Mouse (Mus musculus): Measurements from ENCODE around the gene 1700025G04Rik.

Gene 1700025G04Rik

DNA sequence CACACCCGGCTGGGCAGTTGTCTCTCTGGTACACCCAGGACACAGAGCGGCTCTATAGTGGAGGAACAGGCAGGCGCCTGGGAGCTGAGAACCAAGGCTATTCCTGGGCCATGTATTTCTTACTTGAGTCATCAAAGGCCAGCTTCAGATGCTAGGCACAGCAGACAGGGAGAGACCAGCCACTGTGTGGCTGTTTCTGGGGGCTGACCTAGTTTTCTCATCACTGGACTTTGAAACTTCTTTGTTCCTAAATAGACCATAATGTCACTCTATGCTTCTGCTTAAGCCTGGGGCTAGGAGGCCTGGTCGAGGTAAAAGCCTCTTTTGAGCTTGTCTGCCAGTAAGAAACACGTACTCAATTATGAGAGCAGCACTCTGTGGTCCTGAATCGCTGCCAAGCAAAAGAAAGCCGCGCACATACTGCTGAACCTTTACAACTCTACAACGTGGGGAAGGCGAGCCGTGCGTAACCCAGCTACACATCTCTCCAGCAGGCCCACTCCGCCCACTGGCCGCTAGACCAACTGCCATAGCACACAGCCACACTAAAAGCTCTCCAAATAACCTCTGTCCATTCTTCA lies 199.8 kb downstream of the 1700025G04Rik start:
- DNase-seq = no peak

DNA sequence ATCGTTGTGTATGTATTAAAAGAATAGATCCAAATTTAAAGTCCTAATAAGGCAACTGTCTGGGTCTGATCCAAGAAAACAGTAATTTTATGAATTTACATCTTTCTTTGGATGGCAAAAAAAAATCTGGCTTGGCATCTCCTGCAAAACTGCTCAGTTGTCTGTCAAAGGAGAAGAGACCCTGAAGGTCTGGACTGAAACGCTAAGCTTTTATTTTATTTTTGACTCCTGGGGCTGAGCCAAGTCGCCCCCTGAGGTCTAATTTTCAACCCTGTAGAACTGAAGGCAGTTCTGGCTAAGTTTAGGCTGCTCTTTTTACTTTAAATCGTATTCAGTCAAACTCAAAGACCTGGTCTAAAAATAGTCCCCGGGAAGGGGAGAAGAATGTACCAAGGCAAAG lies 202.3 kb downstream of the 1700025G04Rik start:
- no peak for DNase-seq

DNA sequence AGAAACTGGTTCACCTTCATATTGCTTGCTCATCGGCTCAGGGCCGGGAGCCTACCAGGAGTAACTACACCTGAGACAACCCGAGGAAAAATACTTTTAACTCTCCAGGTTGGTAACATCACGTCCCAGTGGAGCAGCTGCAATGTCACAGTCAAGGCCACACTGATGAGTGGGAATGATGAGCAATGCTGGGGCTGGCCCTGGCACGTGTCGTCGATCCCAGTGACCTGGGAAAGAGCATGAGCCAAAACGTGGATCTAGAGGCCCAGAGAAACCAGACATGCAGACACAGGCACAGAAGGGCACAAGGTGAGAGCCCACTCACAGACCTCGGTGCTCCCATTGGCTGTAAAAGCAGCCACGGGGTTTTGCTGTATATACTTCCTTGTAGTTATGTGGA lies 202.8 kb downstream of the 1700025G04Rik start:
- no peak for DNase-seq

DNA sequence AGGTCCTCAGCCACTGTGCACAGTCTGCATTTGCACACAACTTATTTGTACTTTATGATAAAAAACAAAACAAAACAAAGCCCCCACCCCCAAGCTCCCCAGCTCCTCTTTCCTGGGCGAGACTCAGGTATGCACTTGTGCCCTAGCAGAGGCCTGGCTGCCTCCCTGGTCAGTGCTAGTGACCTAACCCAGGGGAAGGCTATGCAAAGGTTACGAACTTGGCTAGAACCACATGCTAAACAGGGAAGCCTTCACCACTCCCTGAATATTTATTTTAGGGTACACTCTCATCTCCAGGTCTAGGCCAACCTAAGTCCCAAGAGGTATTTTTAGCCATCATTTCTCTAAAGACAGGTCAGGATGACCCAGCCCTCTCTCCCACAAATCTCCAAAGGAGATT lies 203.8 kb downstream of the 1700025G04Rik start:
- DNase-seq = no peak

DNA sequence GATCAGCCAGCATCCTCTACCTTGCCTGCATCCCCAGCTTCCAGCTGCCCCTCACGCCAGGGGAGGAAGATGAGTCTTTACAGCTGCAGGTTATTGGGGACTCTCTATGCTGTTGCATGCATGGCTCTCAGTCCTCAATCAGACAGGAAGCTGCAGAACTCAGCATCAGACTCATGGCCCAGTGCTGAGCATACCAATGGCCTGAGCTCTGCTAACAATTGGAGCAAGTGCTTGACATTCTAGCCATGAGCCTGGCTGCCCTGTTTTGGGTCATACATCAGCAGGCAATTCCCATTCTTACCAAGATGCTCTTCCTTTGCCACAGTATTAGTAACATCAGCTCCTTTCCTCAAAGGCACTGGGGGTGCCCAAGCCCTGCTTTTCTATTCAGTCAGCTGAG lies 208.7 kb downstream of the 1700025G04Rik start:
- DNase-seq = no peak

DNA sequence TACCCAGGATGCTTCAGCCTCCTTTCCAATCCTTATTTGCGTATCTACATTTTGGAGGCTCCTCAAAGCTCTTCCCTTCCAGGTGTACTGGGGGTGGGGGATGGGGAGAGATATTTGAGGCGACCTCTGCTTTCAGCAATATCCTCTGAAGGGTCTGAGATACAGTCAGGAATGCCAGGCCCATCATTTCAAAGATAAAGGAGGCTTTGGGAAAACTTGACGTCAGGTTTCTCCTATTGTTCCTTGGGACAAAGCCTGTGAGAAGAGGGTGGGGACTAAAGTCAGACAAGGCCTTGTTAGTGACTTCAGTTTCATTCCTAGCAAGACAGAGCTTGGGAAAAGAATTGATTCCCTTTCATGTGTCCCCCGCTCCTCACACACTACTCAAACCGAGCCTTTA lies 209.2 kb downstream of the 1700025G04Rik start:
- DNase-seq = no peak

DNA sequence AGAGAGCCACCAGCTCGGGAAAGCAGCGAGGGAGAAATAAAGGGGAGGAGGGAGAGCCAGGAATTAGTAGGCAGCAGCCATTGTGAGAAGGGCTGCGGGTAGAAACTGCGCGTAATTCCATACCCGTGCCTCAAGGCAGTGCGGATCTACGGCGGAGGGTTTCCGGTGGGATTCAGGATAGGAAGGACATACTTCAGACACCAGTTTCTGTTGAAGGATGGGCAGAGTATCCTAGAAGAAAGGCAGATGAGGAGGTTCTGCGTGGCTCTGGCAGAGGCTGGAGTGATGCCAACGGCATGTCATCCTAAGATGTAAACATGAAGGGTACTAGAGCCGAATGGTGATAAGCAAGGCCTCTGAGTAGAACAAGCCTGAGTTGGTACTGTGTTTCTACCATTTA lies 210.0 kb downstream of the 1700025G04Rik start:
- DNase-seq = no peak

DNA sequence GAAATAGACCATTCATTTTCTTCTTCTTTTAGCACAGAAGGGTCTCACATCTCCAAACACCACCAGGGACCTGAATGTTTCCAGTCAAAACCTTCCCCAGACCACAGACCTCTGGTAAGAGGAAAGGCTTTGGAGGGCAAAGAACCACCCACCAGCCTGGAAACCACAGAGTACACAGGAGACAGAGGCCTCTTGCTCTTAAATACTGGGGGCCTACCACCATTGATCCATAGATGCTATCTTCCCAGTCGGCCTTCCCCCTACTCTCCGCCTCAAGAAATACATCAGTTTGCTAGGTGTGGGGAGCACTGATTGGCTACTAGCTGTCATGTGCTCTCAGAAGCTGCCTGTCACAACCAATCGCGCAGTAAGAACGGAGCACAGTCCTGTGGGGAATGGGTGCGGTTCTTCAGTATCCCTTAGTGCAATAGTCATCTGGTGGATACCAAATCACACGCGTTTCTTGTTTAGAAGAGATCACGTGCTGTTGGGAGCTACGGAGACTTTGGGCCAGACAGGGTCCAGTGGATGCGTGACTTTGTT lies 210.5 kb downstream of the 1700025G04Rik start:
- DNase-seq = no peak

DNA sequence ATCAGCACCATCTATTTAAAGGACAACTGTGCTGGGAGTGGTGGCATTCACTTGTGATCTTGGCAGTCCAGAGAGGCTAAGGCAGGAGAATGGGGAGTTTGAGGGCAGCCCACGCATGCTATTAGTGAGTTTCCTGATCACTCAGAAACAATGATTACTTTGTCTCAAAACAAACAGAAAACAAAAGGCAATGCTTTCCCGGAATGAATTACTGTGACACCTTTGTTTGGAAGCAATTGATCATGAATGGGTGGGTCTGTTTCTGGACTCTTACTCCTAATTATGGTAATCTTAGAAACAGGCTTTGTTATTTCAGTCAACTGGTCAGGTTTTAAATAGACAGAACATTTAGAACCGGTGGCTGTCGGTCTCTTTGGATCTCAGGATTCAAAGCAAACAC lies 211.5 kb downstream of the 1700025G04Rik start:
- DNase-seq = no peak

DNA sequence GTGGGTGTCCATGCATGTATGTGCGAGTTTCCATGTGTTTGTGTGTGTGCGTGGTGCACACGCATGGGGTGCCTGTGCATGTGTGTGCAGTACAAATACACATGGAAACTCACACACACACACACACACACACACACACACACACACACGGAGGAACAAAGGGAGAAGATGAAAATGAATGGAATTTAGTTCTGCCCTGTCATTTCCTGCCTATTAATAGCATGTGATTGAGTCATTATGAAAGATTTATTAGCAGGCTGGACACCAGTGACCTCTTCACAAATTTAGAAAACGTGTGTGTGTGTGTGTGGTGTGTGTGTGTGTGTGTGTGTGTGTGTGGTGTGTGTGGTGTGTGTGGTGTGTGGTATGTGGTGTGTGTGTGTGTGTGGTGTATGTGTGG lies 217.0 kb downstream of the 1700025G04Rik start:
- DNase-seq = peak; percentile 35

DNA sequence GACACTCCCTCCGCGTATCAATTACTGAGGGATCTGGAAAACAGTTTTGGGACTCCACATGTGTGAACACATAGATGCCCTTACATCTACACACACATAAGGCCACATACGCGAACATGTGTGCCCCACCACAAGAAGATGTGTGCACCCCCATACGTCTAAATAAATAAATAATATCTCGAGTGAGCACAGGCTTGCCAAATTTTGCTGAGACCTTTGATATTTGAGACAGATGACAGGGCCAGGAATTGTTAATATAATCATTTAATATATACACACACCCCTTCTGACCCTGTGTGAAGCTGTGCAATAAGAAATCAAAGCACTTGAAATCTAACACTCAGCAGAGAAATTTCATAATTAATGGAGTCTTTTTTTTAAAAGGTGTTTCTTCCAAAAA lies 225.6 kb downstream of the 1700025G04Rik start:
- DNase-seq = no peak

DNA sequence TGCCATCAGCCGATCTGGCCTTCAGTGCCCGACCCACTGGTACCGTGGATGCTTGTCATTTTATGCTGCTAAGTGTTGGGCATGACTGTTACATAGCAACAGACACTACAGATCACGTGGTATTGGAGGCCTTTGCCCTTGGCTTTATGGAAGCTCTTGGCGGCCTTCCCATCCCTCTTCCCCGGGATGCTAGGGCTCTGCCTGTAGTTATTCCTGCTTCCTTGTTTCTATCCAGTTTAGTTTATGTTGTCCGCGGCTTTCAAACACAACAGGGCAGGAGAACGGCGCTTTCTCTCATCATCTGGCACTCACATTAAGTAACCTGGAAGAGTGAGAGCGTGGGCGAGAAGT lies 226.2 kb downstream of the 1700025G04Rik start:
- peak; percentile 19 for DNase-seq

DNA sequence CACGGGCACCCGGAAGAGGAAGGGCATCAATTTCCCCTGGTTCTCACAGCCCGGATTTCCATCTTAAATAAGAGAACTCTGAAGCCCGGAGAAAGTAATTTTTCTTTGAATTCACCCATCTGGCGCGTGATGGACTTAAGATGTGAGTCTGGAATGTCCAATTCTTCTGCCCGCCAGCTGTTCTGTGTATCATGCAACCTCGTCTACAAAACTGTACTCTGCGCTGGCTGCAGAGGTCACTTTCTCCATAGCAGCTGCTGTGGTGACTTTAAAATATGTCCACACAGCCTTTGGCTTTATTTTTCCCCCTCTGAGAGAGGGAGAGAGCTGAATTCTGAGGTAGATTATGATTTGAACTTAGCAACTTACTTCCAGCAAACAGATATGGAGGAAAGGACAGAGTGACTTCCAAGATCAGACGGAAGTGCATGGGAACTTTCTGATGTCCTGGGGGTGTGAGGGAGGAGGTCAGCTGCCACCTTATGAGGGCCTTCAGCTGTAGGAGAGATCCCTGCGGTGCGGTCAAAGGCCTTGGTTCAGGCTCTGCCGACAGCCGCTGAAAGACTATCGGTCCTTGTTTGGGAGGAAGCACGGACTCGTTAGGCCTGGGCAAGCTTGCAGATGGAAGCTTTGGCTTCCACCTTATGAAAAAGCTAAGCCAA lies 226.7 kb downstream of the 1700025G04Rik start:
- no peak for DNase-seq

DNA sequence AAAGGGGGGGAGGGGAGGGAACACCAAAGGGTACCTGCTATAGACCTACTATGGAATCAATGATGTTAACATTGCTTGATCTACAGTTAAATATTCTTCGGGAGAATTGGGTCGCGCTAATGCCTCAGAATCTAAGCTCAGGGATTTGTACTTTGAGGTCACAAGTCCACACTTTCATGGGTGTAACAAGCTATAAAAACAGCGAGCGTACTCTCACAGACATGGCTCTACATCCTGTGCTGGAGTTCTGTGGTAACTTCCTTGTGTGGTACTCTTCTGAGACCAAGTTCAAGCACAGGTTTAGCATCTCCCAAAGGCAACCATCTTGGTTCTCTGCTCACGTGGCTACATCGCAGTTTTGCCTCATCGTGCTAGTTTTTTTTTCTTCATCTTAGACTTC lies 227.8 kb downstream of the 1700025G04Rik start:
- DNase-seq = no peak

DNA sequence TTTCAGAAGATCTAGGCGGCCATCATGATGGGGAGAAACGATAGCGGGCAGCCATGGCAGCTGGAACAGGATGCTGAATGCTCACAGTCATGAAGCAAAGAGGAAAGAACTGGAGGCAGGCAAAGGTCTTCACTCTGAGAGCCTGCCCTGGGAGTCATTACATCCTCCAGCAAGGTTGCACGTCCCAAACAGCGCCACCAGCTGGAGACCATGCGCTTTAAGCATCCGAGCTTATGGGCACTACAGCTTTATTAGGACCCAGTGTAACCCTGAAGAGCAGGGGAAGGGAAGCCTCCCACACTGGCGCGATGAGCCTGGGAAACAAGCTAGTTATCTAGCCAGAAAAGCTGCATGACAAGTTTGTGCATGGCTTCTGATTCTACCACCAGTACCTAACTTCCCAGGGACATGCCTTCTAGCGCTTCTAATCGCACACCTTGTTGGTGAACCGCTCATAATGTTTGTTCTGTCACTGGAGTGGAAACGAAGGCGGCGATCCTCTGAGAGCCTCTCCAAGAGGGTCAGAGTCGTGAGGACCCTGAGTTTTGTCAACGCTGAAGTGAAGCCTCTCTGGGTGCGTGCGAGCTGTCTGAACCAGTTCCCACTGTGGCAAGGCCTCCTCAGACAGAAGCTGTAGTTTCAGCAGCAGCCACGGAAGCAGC lies 228.5 kb downstream of the 1700025G04Rik start:
- DNase-seq = no peak

DNA sequence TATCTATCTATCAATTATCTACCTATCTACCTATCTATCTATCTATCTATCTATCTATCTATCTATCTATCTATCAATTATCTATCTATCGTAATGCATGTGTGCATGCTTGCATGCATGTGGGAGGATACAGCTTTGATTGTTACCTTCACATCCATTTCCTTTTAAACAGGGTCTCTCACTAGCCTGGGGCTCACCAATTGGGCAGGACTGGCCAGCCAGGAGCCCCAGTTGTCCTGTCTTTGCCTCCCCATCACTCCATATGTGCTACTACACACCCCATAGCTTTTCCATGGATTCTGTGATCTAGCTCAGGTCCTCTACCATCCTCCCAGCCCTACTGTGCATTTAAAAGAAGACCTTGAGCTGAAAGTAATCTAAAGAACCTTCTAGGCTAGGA lies 231.5 kb downstream of the 1700025G04Rik start:
- no peak for DNase-seq

DNA sequence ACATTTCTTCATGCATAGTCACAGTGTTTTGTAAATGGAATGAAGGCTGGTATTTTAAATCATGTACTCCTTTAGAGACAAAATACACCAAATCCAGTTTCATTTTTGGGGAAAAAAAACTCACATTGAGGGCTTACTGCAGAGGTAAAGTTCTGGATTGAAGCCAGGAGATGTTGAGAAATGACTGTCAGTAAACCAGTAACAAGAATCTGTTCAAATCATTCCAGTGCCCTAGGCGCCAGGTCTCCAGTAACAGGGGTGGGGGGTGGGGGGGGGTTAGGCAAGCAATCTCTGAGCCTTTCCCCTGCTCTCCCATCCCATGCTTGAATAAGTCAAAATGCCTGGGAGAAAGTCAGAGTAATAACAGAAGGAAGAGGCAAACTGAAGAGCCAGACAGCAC lies 234.4 kb downstream of the 1700025G04Rik start:
- no peak for DNase-seq

DNA sequence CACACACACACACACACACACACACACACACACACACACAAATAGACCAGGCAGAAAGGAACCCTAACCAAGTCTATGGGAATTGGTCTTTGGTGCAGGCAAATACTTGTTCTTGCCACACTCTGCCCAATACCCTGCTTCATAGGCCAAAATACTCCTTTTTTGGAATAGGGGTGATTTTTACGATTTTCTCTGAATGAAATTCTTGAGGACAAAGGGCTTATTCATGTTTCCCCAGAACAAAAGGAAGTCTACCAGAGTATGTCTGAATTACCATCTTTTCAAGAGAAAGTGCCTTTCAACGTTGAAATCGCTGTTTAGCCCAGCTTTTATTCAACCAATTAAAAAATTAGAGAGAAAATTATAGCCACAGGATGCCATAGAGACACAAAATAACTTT lies 237.9 kb downstream of the 1700025G04Rik start:
- DNase-seq = no peak

DNA sequence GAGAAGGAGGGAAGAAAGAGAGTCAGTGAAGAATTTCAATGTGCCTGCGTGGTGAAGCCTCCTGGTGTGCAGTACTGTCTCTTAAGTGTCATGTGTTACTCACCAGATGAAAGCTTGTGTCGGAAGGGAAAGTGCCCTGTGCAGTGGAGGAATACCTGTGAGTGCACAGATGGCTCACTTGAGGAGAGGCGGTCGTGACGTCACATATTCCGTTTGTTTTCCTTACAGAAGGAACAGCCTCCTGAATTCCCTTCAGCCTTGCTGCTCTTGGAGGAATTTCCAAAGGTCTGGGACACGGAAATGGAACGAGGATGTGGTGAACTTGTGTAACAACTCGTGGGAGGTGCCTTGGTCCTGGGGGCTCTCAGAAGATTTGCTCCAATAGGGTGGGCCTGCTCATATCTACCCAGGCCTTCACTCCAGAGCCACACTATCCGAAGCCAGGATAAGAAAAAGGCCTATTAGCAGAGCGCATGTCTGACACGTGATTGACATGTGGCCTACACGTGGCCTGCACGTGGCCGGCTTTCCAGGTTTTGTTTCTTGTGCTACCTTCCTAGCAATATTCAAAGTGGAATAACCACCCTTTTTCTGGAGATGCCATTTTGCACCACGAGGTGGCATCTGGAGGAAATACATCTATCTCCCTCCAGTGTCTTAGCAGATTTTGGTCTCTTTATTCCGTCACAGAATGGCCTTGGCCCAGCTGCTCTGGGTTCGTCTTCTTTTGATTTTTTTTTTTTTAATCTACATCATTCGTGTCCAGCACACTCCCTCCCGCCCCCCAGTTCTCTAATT lies 238.7 kb downstream of the 1700025G04Rik start:
- DNase-seq = no peak

DNA sequence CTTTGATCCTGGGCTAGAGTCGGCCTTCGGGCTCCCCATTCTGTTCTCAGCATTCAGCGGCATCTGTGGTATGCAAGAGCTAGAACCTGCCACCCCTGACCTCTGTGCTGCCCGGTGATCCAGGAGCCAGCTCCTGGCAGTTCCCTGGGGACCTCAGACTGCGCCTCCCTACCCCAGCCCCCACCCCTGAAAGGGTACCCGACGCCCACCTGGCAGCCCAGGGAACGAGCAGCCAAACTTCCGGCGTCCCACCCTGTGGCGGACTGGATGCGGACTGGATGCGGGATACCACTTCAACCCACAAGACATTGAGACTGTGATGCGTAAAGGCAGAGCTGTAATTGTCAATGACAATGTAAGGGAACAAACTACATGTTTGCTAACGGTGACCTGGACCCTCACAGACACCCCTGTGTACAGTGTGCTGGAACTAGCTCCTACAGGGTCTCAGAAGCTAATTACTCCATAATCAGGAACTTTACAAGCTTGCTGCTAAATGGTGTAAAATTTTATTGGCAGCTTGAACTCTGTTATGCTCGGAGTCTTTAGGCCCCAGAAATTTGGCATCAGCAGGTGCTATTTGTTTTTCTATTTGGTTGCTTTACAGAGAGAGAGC lies 239.8 kb downstream of the 1700025G04Rik start:
- no peak for DNase-seq

DNA sequence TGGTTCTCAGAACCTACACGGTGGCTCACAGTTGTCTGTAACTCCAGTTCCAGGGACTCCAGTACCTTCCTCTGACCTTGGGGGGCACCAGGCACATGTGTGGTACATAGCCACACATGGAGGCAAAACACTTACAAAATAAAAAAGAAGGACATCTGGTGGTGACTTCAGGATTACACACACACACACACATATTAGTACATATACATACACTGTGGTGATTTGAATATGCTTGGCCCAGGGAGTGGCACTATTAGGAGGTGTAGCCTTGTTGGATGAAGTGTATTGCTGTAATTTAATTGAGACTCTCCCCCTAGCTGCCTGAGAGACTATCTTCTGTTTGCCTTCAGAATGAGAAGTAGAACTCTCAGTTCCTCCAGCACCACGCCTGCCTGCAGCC lies 241.6 kb downstream of the 1700025G04Rik start:
- DNase-seq = no peak

DNA sequence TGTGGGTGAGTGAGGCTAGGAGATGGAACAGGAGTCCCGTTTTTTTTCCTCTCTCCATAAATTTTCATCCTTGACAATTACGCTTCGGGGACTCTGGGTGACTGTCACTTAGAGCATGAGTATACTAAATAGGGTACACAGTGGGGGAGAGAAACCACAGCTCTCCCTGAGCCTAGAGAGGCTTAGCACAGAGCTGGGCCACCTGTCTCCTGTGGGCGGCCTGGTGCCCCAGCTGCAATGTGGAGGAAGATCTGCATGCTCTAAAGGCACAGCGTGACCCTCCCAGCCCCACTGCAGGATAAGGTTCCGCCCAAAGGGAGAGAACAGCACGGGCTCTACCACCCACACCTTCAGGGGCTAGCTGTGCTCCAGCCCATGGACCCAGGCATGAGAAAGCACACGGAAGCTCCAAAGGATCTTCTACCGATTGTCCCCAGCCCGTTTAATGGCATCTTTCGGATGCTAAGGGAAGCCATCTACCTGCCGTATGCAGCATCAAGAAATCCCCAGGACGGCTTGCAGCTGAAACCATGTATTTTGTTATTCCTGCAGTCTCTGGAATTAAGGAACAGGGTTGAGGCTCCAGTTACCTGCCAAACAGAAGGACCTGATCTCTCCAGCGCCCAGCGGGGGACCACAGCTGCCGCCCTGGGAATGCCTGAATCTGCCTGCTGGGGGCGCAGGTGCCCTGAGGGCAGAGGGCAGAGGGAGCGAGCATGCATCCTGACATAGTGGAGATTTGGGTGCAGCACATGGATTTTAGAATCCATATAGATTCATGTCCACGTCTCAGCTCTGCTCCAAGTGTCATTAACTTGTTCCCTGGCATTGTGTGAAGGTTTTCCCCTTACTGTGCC lies 243.8 kb downstream of the 1700025G04Rik start:
- DNase-seq = no peak

Measured in kidney, adult 9 months (tissue).